Mouse (Mus musculus) left cerebral cortex, adult 11 months (tissue): Measurements from ENCODE around the gene Lrrc43.
"Not testable (repeated sequence)": the region's sequence is repeated elsewhere in the genome, so short reads cannot be mapped to it uniquely, and the experiment has no call there.

Experiments used
- DNase-seq: peaks from one replicate; pipeline ENCODE4 v3.0.0; 2022; ENCODE audit warnings: low spot score

Lrrc43 gene

GRCm38 (mm10) chr5:123489112-123489785 is at the start of gene Lrrc43, which contains the start of gene Il31:
Lrrc43 (plus strand) TSS chr5:123489305.
Il31 (minus strand) TSS chr5:123489489.
- no peak for DNase-seq

GRCm38 (mm10) chr5:123439312-123439711 is 49.8 kb upstream of the Lrrc43 start:
- no peak for DNase-seq

DNA sequence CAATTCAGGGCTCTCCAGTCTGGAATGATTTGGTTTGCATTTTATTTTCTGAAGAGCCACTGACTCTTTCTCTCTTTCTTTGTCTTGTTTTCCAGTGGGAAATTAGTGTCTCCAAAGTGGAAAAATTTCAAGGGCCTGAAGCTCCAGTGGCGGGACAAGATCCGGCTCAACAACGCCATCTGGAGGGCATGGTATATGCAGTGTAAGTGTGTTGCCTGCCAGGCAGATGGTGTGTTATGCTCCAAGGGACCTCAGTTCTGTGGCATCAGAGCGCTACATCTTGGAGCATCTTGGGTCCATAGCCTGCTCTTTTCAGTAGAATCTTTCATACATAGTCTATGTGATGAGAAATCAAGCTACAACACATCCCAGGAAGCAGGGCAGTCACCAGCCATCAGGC is 49.2 kb upstream of the Lrrc43 start:
- no peak for DNase-seq

DNA sequence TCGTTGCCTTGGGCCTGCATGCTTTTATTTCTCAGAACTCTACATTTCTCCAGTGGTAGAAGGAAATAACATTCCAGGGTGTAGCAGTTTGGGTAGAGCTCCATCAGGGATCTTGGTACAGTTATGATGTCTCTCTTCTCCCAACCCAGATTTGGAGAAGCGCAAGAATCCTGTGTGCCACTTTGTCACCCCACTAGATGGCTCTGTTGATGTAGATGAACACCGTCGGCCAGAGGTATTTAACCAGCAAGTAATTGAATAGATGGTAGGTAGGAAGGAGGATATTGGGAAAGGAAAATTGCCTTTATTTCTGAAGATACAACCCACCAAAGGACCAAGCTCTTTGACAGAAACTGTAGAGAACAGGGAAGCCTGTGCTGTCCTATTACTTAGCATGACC is 48.4 kb upstream of the Lrrc43 start:
- no peak for DNase-seq

- no peak for DNase-seq
Measured at GRCm38 (mm10) chr5:123442283-123442682, 46.8 kb upstream of the Lrrc43 start.

GRCm38 (mm10) chr5:123444069-123444468 is 45.0 kb upstream of the Lrrc43 start:
- DNase-seq, result peak; percentile 58

DNA sequence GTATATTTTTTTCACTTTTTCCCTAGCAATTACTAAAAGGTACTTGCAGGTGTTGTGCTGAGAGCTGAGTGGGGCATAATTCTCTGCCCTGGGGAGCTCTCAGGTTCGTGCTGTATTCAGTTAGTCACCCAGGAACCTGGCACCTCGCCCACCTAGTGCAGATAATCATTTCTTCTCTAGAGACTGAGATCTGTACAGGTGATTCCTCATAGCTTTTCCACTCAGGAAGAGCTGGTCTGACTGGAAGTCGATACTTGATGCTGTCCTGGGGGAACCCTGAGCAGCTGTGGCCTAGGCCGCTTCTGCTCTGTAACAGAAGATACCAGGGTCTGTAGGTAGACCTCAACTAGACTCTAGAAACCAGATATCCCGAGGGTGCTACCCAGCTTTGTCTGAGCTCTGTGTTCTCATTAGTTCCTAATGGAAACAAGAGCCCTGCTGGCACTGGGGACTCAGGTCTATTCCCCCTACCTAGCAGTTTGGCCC is 44.2 kb upstream of the Lrrc43 start:
- DNase-seq, result no peak

DNA sequence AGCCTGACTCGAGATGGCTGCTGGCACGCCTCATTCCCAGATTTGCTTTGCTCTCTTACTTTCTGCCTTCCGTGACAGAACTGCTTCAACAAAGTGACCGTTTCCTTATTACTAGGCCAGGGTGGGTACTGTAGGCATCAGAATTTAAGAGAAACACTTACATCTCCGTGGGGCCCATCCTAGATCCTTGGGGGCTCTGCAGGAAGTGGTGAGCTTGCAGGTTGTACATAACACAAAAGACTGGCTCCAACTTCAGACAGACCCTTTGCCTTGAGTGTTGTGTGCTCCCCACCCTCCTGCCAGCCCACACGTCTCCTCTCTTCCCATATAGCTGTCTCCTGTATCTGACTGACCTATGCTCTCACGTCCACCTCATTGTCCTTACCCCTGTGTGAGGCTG is 37.2 kb upstream of the Lrrc43 start:
- DNase-seq, result no peak

DNA sequence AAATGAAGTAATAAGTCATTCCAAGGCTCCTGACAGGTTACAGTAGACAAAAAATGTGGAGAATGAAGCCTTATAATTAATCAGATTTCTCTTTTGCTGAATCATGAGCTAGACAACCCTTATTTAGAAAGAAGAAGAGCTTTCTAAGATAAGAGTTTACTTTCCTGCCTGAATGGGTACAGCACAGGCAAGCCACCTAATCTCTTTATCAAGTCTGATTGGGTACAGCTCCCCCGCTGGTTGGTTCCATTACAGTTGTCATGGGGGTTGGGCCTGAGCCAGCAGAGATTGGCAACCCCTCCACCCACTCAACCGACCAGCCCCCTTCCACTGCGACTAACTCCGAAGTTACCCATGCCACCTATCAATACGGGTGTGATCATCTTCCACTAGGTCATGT is 27.7 kb upstream of the Lrrc43 start:
- DNase-seq, result no peak

GRCm38 (mm10) chr5:123464638-123465037 is 24.5 kb upstream of the Lrrc43 start:
- DNase-seq, result no peak

DNA sequence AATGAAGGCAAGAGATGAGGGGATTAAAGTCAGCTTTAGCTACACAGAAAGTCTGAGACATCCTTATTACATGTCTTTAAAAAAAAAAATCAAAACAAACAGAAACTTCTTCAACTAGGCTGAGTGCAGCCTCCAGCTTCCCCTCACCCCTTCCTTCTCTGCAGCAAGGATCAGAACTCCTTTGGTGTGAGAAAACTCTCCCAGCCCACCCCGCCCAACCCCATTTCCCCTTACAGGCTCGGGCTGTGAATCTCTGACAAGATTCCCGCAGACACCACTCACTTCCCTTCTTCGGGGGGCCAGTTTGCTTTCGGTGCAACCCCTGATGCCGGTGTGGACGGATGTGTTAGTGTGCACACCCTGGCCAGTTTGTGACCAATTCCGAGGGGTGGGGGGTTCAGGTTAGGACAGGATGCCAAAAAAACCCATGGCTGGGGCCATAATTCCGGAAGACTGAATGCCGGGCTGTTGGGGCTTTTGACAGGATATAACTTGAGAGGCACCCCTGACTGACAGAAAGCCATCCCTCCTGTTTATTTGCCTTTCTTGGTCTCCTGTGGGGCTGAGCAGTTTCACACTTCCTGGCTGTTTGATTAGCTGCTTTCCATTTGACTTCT is 18.2 kb upstream of the Lrrc43 start:
- DNase-seq, result no peak

DNA sequence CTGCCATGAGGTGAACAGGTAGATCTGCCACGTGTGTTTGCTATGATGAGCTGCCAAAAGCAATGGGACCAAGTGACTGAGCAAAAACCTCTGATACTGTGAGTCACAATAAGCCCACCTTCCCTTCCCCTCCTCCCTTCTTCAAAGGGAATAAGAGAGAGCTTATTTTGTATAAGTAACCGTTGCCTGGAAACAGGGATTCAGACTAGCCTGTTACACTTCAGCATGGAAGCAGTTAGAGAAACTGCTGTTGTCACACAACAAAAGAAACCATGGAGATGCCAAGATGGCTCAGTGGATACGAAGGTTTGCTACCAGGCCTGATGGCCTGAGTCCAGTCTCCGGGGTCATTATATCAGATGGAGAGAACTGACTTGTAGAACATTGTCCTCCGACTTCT is 15.3 kb upstream of the Lrrc43 start:
- no peak for DNase-seq

DNA sequence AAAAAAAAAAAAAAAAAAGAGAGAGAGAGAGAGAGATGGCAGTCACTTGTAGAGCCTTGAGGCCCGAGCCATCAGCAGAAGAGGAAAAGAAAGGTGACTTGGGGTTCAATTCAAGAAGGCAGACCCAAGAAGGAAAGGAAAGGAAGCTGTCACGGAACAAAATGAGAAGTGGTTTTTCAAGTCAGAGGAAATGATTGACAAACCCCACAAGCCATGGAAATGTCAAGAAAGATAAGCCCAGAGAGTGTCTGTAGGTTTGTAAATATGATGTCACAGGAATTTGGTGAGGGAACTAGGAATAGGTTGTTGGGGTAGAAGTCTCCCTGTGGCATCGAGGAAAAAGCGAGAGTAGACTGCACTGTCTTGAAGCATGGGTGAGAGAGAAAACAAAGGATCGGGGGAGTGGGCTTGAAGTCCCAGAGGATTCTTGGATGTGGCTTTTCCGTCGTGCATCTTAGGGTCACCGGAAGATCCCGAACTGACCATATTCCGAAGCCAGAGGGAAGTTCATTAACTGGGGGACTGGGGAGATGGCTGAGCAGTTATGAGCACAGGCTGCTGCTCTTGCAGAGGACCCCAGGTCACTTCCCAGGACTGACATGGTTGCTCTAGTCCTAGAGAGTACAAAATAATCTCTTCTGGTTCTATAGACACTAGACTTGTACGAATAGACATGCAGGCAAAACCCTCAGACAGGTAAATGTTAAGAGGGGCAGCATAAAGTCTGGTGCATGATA is 1.3 kb upstream of the Lrrc43 start:
- DNase-seq, result no peak

DNA sequence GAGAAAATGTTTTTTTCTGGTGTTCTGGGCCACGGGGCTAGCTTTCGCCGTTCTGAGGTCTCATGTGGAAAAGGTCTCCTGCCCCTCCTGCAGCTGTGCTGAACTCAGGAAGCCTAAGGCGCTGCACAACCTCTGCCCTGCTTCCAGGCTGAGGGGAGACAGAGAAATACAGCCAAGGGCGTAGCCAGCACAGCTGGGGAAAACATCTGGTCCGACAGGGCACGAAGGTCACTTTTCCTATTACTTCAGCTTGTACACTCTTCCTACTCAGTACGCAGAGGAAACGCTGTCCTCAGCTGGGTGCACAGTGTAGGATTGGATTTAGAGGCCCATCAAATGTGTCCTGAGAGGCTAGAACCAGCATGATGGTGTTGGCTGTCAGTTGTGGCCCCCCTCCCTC is 830 bp downstream of the Lrrc43 start:
- no peak for DNase-seq

DNA sequence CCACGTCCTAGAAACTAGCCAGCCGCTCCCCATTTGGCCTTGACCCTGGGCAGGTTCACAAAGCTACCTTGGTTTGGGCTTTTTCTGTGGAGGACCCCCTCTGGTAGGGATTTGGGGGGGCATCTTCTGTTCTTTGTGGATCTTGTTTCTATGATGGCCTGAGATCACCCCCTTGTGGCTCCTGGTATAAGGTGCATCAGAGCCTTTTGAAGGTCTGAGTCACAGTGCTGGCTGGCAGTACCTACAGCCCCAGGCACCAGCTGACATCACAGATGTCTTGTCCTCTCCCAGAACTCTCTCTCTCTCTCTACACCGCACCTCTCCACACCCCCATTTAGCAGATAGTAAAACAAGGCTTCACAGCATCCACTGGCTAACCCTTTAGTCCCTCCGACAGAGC is 10.6 kb downstream of the Lrrc43 start:
- DNase-seq, result no peak

GRCm38 (mm10) chr5:123501973-123502372 is 12.9 kb downstream of the Lrrc43 start:
- DNase-seq, result no peak

DNA sequence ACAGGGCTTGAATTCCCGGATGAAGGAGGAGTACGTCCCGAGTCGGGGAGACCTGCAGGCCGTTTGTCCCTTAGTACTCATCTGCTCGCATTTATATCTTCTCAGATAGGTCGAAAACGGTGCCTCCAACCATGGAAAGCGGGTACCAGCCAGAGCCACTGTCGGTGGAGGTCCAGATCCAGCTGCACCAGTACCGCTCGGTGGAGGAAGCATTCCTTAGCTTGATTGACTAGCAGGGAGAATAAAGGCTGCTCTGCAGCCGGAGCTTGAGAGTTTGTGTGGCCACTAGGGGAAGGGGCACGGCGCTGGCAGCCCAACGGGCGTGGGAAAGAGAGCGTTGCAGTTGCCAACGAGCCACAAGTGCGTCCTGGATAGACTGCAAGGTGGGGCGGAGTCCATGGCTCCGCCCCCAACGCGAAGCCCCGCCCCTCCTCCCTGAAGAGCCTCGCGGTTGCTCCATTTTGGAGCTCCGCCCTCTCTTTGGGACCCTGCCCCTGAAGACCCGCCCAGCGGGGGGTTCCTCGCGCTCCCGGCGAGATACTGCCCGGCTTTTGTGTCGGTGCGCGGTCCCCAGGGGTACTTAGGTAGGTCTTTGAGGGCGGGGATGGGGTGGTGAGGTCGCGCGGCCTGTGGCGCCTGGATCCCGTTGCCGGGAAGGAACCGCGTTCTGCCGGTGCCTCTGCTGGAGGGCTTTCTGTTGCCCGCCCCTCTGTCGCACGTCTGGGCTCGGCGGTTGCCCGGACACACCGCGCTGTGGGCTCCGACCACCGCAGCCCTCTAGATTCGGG is 19.0 kb downstream of the Lrrc43 start:
- DNase-seq, result peak; percentile 66

GRCm38 (mm10) chr5:123508921-123509320 is 19.8 kb downstream of the Lrrc43 start:
- DNase-seq, result no peak

DNA sequence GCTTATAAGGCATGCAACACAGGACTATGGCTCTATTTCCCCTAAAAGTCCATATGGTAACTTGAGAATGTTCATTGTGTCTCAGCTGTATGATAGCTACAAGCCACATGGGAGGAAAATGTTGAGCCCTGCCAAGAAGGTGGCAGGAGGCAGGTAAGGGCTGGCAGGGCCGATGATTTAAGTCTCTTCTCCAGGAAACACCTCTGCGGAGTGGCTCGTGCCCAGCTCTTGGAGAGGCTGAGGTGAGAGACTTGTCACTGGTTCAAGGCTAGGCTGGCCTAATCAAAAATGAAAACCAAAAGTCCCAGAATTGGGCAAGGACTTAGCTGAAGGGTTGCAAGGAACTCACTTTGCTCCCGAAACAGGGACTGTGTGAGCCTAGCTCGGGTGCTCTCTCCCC is 21.1 kb downstream of the Lrrc43 start, which contains the start of gene B3gnt4:
Gene B3gnt4, plus strand, starts transcription at position 301 of the 400 bp plus-strand sequence.
- DNase-seq, result no peak

GRCm38 (mm10) chr5:123511426-123511825 is 22.3 kb downstream of the Lrrc43 start:
- DNase-seq, result not testable (repeated sequence)

- DNase-seq, result no peak
Measured at GRCm38 (mm10) chr5:123512102-123512501, 23.0 kb downstream of the Lrrc43 start.

DNA sequence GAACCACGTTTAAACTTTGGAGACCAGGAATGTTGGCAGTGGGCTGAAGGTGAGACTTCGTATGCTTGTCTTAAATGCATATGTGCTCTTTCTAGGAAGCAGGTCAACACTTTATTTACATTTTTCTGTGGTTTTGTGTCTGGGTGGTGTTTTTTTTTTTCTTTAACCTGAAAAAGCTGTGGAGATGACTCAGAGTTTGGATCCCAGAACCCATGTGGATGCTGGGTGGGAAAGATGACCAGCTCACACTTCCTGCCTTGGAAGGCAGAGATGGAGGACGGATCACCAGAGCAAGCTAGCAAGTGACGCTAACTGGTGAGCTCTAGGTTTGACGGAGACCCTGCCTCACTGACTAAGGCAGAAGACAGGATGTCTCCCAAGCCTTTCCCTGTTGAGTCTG is 25.8 kb downstream of the Lrrc43 start:
- DNase-seq, result no peak
